Mouse (Mus musculus) hindbrain, embryonic 16.5 days (tissue): Measurements from ENCODE around the gene B3gat2. TPM values are rescaled to one million over a fixed set of nuclear protein-coding genes. Genes with fewer than 3 reads are reported as not detected.

Experiments used
- ATAC-seq: fragments of 200-750 bp; cut with Nextera tagmentation; 2 replicates; pipeline ENCODE4 v1.8.0; 2017; ENCODE audit warnings: moderate TSS enrichment, moderate library complexity
- H3K27ac ChIP-seq: fragments of 300-500 bp; sonication (generic); 2 replicates; pipeline ENCODE4 v1.5.1; 2014; ENCODE audit warnings: low read depth, mild to moderate bottlenecking, control low read depth, low read length, moderate library complexity
- H3K27me3 ChIP-seq: fragments of 300-500 bp; sonication (generic); replicated peaks from 2 replicates; pipeline ENCODE4 v1.6.1; 2014; ENCODE audit warnings: low read length; ENCODE audit not compliant: control insufficient read depth, insufficient read depth
- H3K36me3 ChIP-seq: fragments of 300-500 bp; sonication (generic); 2 replicates; pipeline ENCODE4 v1.6.1; 2014; ENCODE audit warnings: mild to moderate bottlenecking, low read length, moderate library complexity, mixed read lengths; ENCODE audit not compliant: control insufficient read depth, insufficient read depth
- H3K4me1 ChIP-seq: fragments of 300-500 bp; sonication (generic); 2 replicates; pipeline ENCODE4 v1.6.1; 2014; ENCODE audit warnings: low read depth, low read length; ENCODE audit not compliant: control insufficient read depth, insufficient read depth
- H3K4me2 ChIP-seq: fragments of 300-500 bp; sonication (generic); 2 replicates; pipeline ENCODE4 v1.6.1; 2014; ENCODE audit warnings: mild to moderate bottlenecking, low read length, control low read depth, moderate library complexity
- H3K4me3 ChIP-seq: fragments of 300-500 bp; sonication (generic); 2 replicates; pipeline ENCODE4 v1.5.1; 2014; ENCODE audit warnings: mild to moderate bottlenecking, low read length, control low read depth, moderate library complexity
- H3K9ac ChIP-seq: fragments of 300-500 bp; sonication (generic); 2 replicates; pipeline ENCODE4 v1.6.1; 2014; ENCODE audit warnings: low read depth, mild to moderate bottlenecking, control low read depth, low read length, moderate library complexity
- H3K9me3 ChIP-seq: fragments of 300-500 bp; sonication (generic); 2 replicates; pipeline ENCODE4 v1.6.1; 2014; ENCODE audit warnings: mild to moderate bottlenecking, low read length, moderate library complexity; ENCODE audit not compliant: control insufficient read depth
- WGBS: fragments of 180-500 bp; shearing (Covaris S2); extraction: QIAGEN DNeasy Blood & Tissue Kit; methylation state at CpG from one replicate; pipeline ENCODE4 v1.1.7; 2014; 5-methylcytosine and 5-hydroxymethylcytosine counted together
- polyA plus RNA-seq: library from polyadenylated mRNA; unstranded; fragments of >200 nt; fragmentation: Nextera tagmentation; extraction: Ambion mirVana; gene quantifications from 2 replicates; pipeline ENCODE4 v1.2.1, GENCODE M21; 2015

Gene B3gat2
- polyA plus RNA-seq, 1 experiment from 2014 or later = 20.8 TPM

GRCm38 (mm10) chr1:23846044-23846680, 84.6 kb downstream of the B3gat2 start:
- peak overlapping the region; percentile 20; the same call in 1 of the 2 replicates for H3K27ac ChIP-seq
- H3K27me3 ChIP-seq = no peaks in the 10 kb centered on the region
- peaks cover 12% of the 10 kb centered on the region; the same call in 1 of the 2 replicates for H3K36me3 ChIP-seq

GRCm38 (mm10) chr1:23855623-23856022, 94.1 kb downstream of the B3gat2 start:
- H3K4me1 ChIP-seq = no peaks in the 10 kb centered on the region
- H3K9ac ChIP-seq = no peak overlapping the region

More at GRCm38 (mm10) chr1:23846044-23846680, 84.6 kb downstream of the B3gat2 start:
- peak; percentile 87 for ATAC-seq
- H3K4me1 ChIP-seq = peaks cover 7% of the 10 kb centered on the region; the same call in 1 of the 2 replicates
- H3K9ac ChIP-seq = no peak overlapping the region
- no peak overlapping the region for H3K4me3 ChIP-seq
- no peaks in the 10 kb centered on the region for H3K9me3 ChIP-seq
- WGBS = 44% methylated on average over 10 of the region's 10 CpGs
- H3K4me2 ChIP-seq = no peak overlapping the region

GRCm38 (mm10) chr1:23860944-23861343, 99.4 kb downstream of the B3gat2 start:
- H3K4me1 ChIP-seq = no peaks in the 10 kb centered on the region
- H3K36me3 ChIP-seq = peaks cover 15% of the 10 kb centered on the region
- WGBS = 95% methylated on average over 2 of the region's 2 CpGs
- no peaks in the 10 kb centered on the region for H3K9me3 ChIP-seq
- H3K9ac ChIP-seq = no peak overlapping the region
- H3K27me3 ChIP-seq = no peaks in the 10 kb centered on the region
- no peak for ATAC-seq
- no peak overlapping the region for H3K4me2 ChIP-seq
- no peak overlapping the region for H3K4me3 ChIP-seq
- H3K27ac ChIP-seq = no peak overlapping the region

More at GRCm38 (mm10) chr1:23855623-23856022, 94.1 kb downstream of the B3gat2 start:
- Histone ChIP-seq H3K36me3 (peaks cover 25% of the 10 kb centered on the region), H3K9me3 (no peaks in the 10 kb centered on the region), H3K27ac (no peak overlapping the region), H3K27me3 (no peaks in the 10 kb centered on the region), H3K4me3 (no peak overlapping the region), H3K4me2 (no peak overlapping the region)
- WGBS = 93% methylated on average over 3 of the region's 3 CpGs
- peak; percentile 67; the same call in 1 of the 2 replicates for ATAC-seq

GRCm38 (mm10) chr1:23865566-23865965, 104.0 kb downstream of the B3gat2 start:
- no peaks in the 10 kb centered on the region for H3K36me3 ChIP-seq
- H3K4me2 ChIP-seq = no peak overlapping the region
- no peak overlapping the region for H3K9ac ChIP-seq
- H3K27ac ChIP-seq = no peak overlapping the region
- H3K9me3 ChIP-seq = no peaks in the 10 kb centered on the region
- H3K4me3 ChIP-seq = no peak overlapping the region
- 92% methylated on average over 7 of the region's 7 CpGs for WGBS
- ATAC-seq = no peak
- H3K27me3 ChIP-seq = no peaks in the 10 kb centered on the region
- H3K4me1 ChIP-seq = no peaks in the 10 kb centered on the region

- H3K9ac ChIP-seq = no peak overlapping the region
- H3K4me2 ChIP-seq = no peak overlapping the region
- H3K4me3 ChIP-seq = no peak overlapping the region
- H3K4me1 ChIP-seq = no peaks in the 10 kb centered on the region
- peaks cover 3% of the 10 kb centered on the region; the same call in 1 of the 2 replicates for H3K36me3 ChIP-seq
- no peak overlapping the region for H3K27ac ChIP-seq
- H3K9me3 ChIP-seq = no peaks in the 10 kb centered on the region
- WGBS = 24% methylated on average over 2 of the region's 2 CpGs
- ATAC-seq = no peak
- no peaks in the 10 kb centered on the region for H3K27me3 ChIP-seq
Observed at GRCm38 (mm10) chr1:23867350-23867862, 105.9 kb downstream of the B3gat2 start.

GRCm38 (mm10) chr1:23872194-23872593, 110.6 kb downstream of the B3gat2 start:
- WGBS = 93% methylated on average over 1 of the region's 1 CpGs
- no peak overlapping the region for H3K27ac ChIP-seq
- H3K4me2 ChIP-seq = no peak overlapping the region
- H3K36me3 ChIP-seq = peaks cover 12% of the 10 kb centered on the region
- H3K9me3 ChIP-seq = no peaks in the 10 kb centered on the region
- no peak for ATAC-seq
- no peak overlapping the region for H3K4me3 ChIP-seq
- H3K27me3 ChIP-seq = no peaks in the 10 kb centered on the region
- H3K9ac ChIP-seq = no peak overlapping the region
- H3K4me1 ChIP-seq = no peaks in the 10 kb centered on the region

GRCm38 (mm10) chr1:23882681-23883080, 121.1 kb downstream of the B3gat2 start:
- no peaks in the 10 kb centered on the region for H3K36me3 ChIP-seq
- ATAC-seq = no peak
- no peaks in the 10 kb centered on the region for H3K27me3 ChIP-seq
- H3K4me2 ChIP-seq = no peak overlapping the region
- no peak overlapping the region for H3K27ac ChIP-seq
- H3K9me3 ChIP-seq = no peaks in the 10 kb centered on the region
- H3K4me1 ChIP-seq = no peaks in the 10 kb centered on the region
- no peak overlapping the region for H3K4me3 ChIP-seq
- 100% methylated on average over 1 of the region's 1 CpGs for WGBS
- H3K9ac ChIP-seq = no peak overlapping the region

- no peak for ATAC-seq
- 86% methylated on average over 2 of the region's 2 CpGs for WGBS
- Histone ChIP-seq H3K36me3 (no peaks in the 10 kb centered on the region), H3K27ac (no peak overlapping the region), H3K4me1 (no peaks in the 10 kb centered on the region), H3K9me3 (no peaks in the 10 kb centered on the region), H3K27me3 (no peaks in the 10 kb centered on the region), H3K4me2 (no peak overlapping the region), H3K4me3 (no peak overlapping the region), H3K9ac (no peak overlapping the region)
Observed at GRCm38 (mm10) chr1:23884087-23884668, 122.6 kb downstream of the B3gat2 start.

GRCm38 (mm10) chr1:23884914-23885313, 123.4 kb downstream of the B3gat2 start:
- peak; percentile 52; the same call in 1 of the 2 replicates for ATAC-seq
- Histone ChIP-seq H3K4me3 (no peak overlapping the region), H3K4me1 (no peaks in the 10 kb centered on the region), H3K9me3 (no peaks in the 10 kb centered on the region), H3K27ac (no peak overlapping the region), H3K27me3 (no peaks in the 10 kb centered on the region), H3K36me3 (no peaks in the 10 kb centered on the region), H3K9ac (no peak overlapping the region), H3K4me2 (no peak overlapping the region)
- 70% methylated on average over 7 of the region's 7 CpGs for WGBS
